In the genomic region with DNA sequence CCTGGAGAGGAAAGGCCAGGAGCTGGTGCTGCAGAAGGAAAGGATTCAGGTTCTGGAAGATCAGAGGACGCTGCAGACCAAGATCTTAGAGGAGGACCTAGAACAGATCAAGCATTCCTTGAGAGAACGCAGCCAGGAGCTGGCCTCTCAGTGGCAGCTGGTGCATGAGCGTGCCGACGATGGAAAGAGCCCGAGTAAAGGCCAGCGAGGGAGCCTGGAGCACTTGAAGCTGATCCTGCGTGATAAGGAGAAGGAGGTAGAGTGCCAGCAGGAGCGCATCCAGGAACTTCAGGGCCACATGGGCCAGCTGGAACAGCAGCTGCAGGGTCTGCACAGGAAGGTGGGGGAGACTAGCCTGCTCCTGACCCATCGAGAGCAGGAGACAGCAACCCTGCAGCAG, we compare ENCODE assay signal across 20 mouse cellular contexts. TPM values are rescaled to one million over a fixed set of nuclear protein-coding genes. Genes with fewer than 3 reads are reported as not detected.
DNase-seq lines count a peak whose midpoint lies in the region; ATAC-seq lines count a peak whose summit lies in the region.
"Had no signal": no experiment of that assay in that cellular context is flagged by ENCODE, and none has a peak within 500 bp of the region (broad histone marks: within the 10 kb centered on the region; RNA-seq: fewer than 3 reads in every experiment).

No protein-coding gene starts in this region.

- H3K4me1 ChIP-seq in heart, embryonic 10.5 days, result peaks cover 26% of the 10 kb centered on the region
- peaks cover 9% of the 10 kb centered on the region; the same call in 1 of the 2 replicates for H3K4me1 ChIP-seq in intestine, embryonic 16.5 days (ENCODE audit: control insufficient read depth, insufficient read depth, low read length)
- no peaks in the 10 kb centered on the region for H3K4me1 ChIP-seq in forebrain, embryonic 12.5 days
- H3K4me1 ChIP-seq: limb, embryonic 13.5 days; stomach, embryonic 15.5 days had no signal

- no peaks in the 10 kb centered on the region for H3K9me3 ChIP-seq in heart, embryonic 10.5 days
- H3K9me3 ChIP-seq in intestine, embryonic 16.5 days (ENCODE audit: control insufficient read depth, low read length), result no peaks in the 10 kb centered on the region
- H3K9me3 ChIP-seq in forebrain, embryonic 12.5 days, result no peaks in the 10 kb centered on the region
- H3K9me3 ChIP-seq: limb, embryonic 13.5 days; stomach, embryonic 15.5 days had no signal

- peak overlapping the region; percentile 37; the same call in 1 of the 2 replicates for H3K27ac ChIP-seq in heart, embryonic 10.5 days
- no peak overlapping the region for H3K27ac ChIP-seq in intestine, embryonic 16.5 days (ENCODE audit: low read length)
- no peak overlapping the region for H3K27ac ChIP-seq in forebrain, embryonic 12.5 days
- H3K27ac ChIP-seq: limb, embryonic 13.5 days; stomach, embryonic 15.5 days had no signal

- H3K36me3 ChIP-seq in heart, embryonic 10.5 days, result peaks cover 96% of the 10 kb centered on the region
- H3K36me3 ChIP-seq in intestine, embryonic 16.5 days (ENCODE audit: control insufficient read depth, insufficient read depth, low read length), result peaks cover 22% of the 10 kb centered on the region
- H3K36me3 ChIP-seq in forebrain, embryonic 12.5 days (replicated peaks), result peaks cover 99% of the 10 kb centered on the region

- WGBS in heart, embryonic 10.5 days, result 81% methylated on average over 10 of the region's 10 CpGs
- WGBS in intestine, embryonic 16.5 days, result 88% methylated on average over 10 of the region's 10 CpGs
- WGBS in forebrain, embryonic 12.5 days, result 97% methylated on average over 10 of the region's 10 CpGs

- no peak for ATAC-seq in intestine, embryonic 16.5 days
- ATAC-seq in forebrain, embryonic 12.5 days (ENCODE audit: low FRiP score), result no peak

- DNase-seq in heart, embryonic 10.5 days (ENCODE audit: low spot score), result no peak
- DNase-seq in heart, postnatal 25 days (ENCODE audit: low spot score), result no peak
- DNase-seq in ovary, postnatal 36 days (ENCODE audit: low spot score), result peak; percentile 26
- DNase-seq in ovary, postnatal 10 days (ENCODE audit: low spot score), result no peak
- DNase-seq in adrenal gland, postnatal 4 days (ENCODE audit: low spot score in 2 of 2), result no peak
- no peak for DNase-seq in kidney, postnatal 36 days
- DNase-seq: adrenal gland, adult 8-10 months; embryo, embryonic 11 days; kidney, postnatal 10 days had no signal

- no peaks in the 10 kb centered on the region for H3K27me3 ChIP-seq in heart, embryonic 10.5 days (ENCODE audit: insufficient read depth, poor library complexity, severe bottlenecking)
- no peaks in the 10 kb centered on the region for H3K27me3 ChIP-seq in intestine, embryonic 16.5 days (replicated peaks; ENCODE audit: control insufficient read depth, insufficient read depth, low read length)
- H3K27me3 ChIP-seq in forebrain, embryonic 12.5 days, result no peaks in the 10 kb centered on the region
- H3K27me3 ChIP-seq: limb, embryonic 13.5 days; stomach, embryonic 15.5 days had no signal

- intact Hi-C loops in heart, postnatal 25 days (cut with DNase I), result no loop called here

- H3K9ac ChIP-seq in intestine, embryonic 16.5 days (ENCODE audit: low read depth, low read length), result 0 out of 2 replicates have a peak overlapping the region, but pooled peaks have one; percentile 34
- no peak overlapping the region for H3K9ac ChIP-seq in forebrain, embryonic 12.5 days
- H3K9ac ChIP-seq: limb, embryonic 13.5 days; stomach, embryonic 15.5 days had no signal

- H3K4me2 ChIP-seq in intestine, embryonic 16.5 days (ENCODE audit: low read depth, low read length), result no peak overlapping the region
- H3K4me2 ChIP-seq in forebrain, embryonic 12.5 days, result no peak overlapping the region
- H3K4me2 ChIP-seq: limb, embryonic 13.5 days; stomach, embryonic 15.5 days had no signal

- peak overlapping the region; percentile 9; the same call in 1 of the 2 replicates for H3K4me3 ChIP-seq in heart, embryonic 10.5 days
- no peak overlapping the region for H3K4me3 ChIP-seq in intestine, embryonic 16.5 days (ENCODE audit: low read length)
- H3K4me3 ChIP-seq in forebrain, embryonic 12.5 days (replicated peaks), result no peak overlapping the region
- H3K4me3 ChIP-seq: limb, embryonic 13.5 days; stomach, embryonic 15.5 days had no signal

RNA-seq across cellular contexts. Expression of gene 6430550D23Rik, which starts 16.6 kb away (rescaled TPM):
- polyA plus RNA-seq in heart, embryonic 10.5 days (2016; fragmentation: Nextera tagmentation; extraction: Ambion mirVana), result 0.79 and 1.4 TPM in 2 replicates
- total RNA-seq in heart, postnatal 25 days (2021), result under 1 TPM; 0.10 to 0.61 TPM
- 1.7 and 1.9 TPM in 2 replicates for polyA plus RNA-seq in intestine, embryonic 16.5 days (2015; fragmentation: Nextera tagmentation; extraction: Ambion mirVana)
- 1 to 10 TPM; 2.8 to 3.9 TPM for total RNA-seq in adrenal gland, postnatal 4 days (2021)
- 1.3 TPM in 2 replicates for polyA plus RNA-seq in forebrain, embryonic 12.5 days (2016; fragmentation: Nextera tagmentation; extraction: Ambion mirVana)

RNA-seq across cellular contexts. Expression of gene Ergic3, which starts 16.7 kb away (rescaled TPM):
- polyA plus RNA-seq in heart, embryonic 10.5 days (2016; fragmentation: Nextera tagmentation; extraction: Ambion mirVana), result 179 and 186 TPM in 2 replicates
- total RNA-seq in heart, postnatal 25 days (2021), result 10 to 100 TPM; 59.4 to 62.7 TPM
- 268 and 281 TPM in 2 replicates for polyA plus RNA-seq in intestine, embryonic 16.5 days (2015; fragmentation: Nextera tagmentation; extraction: Ambion mirVana)
- 100 to 1,000 TPM; 224 to 225 TPM for total RNA-seq in adrenal gland, postnatal 4 days (2021)
- 196 and 199 TPM in 2 replicates for polyA plus RNA-seq in forebrain, embryonic 12.5 days (2016; fragmentation: Nextera tagmentation; extraction: Ambion mirVana)

RNA-seq across cellular contexts. Expression of gene Cep250, which starts 34.9 kb away (rescaled TPM):
- polyA plus RNA-seq in heart, embryonic 10.5 days (2016; fragmentation: Nextera tagmentation; extraction: Ambion mirVana), result 15.7 and 17.6 TPM in 2 replicates
- total RNA-seq in heart, postnatal 25 days (2021), result 1 to 10 TPM; 4.9 to 5.7 TPM
- 11.1 and 12.7 TPM in 2 replicates for polyA plus RNA-seq in intestine, embryonic 16.5 days (2015; fragmentation: Nextera tagmentation; extraction: Ambion mirVana)
- 10 to 100 TPM; 26.8 to 29.9 TPM for total RNA-seq in adrenal gland, postnatal 4 days (2021)
- polyA plus RNA-seq in forebrain, embryonic 12.5 days (2016; fragmentation: Nextera tagmentation; extraction: Ambion mirVana), result 28.9 and 30.5 TPM in 2 replicates

RNA-seq across cellular contexts. Expression of gene Gdf5, which starts 46.0 kb away (rescaled TPM):
- 0.25 and 0.29 TPM in 2 replicates for polyA plus RNA-seq in heart, embryonic 10.5 days (2016; fragmentation: Nextera tagmentation; extraction: Ambion mirVana)
- not detected for total RNA-seq in heart, postnatal 25 days (2021)
- polyA plus RNA-seq in intestine, embryonic 16.5 days (2015; fragmentation: Nextera tagmentation; extraction: Ambion mirVana), result 0.69 and 0.79 TPM in 2 replicates
- total RNA-seq in adrenal gland, postnatal 4 days (2021), result 1 to 10 TPM in 1 of 2 experiments, under 1 TPM in 1; 0.64 to 1.1 TPM
- polyA plus RNA-seq in forebrain, embryonic 12.5 days (2016; fragmentation: Nextera tagmentation; extraction: Ambion mirVana), result 2.1 and 2.9 TPM in 2 replicates
- total RNA-seq: layer of hippocampus, postnatal 36 days had no signal

RNA-seq across cellular contexts. Expression of gene Gm15557, which starts 50.6 kb away (rescaled TPM):
- polyA plus RNA-seq in heart, embryonic 10.5 days (2016; fragmentation: Nextera tagmentation; extraction: Ambion mirVana), result not detected in 2 replicates
- not detected for total RNA-seq in heart, postnatal 25 days (2021)
- polyA plus RNA-seq in intestine, embryonic 16.5 days (2015; fragmentation: Nextera tagmentation; extraction: Ambion mirVana), result 0.18 TPM in 1 of 2 replicates, not detected in the other
- total RNA-seq in adrenal gland, postnatal 4 days (2021), result not detected
- not detected in 2 replicates for polyA plus RNA-seq in forebrain, embryonic 12.5 days (2016; fragmentation: Nextera tagmentation; extraction: Ambion mirVana)
- total RNA-seq: adrenal gland, adult 8-10 months; gastrocnemius, postnatal 4 days; layer of hippocampus, postnatal 36 days had no signal
- polyA plus RNA-seq: heart, embryonic 16.5 days; intestine, embryonic 14.5 days; midbrain, embryonic 14.5 days; neural tube, embryonic 11.5 days; stomach, embryonic 15.5 days; urinary bladder, adult 2 months had no signal
